Mouse (Mus musculus): ENCODE measurements around the gene Cyp4a12b.
"Not testable (repeated sequence)": the region's sequence is repeated elsewhere in the genome, so short reads cannot be mapped to it uniquely, and the experiment has no call there.

- TF ChIP-seq CTCF (IDR thresholded peaks at IDR 0.05; ENCODE audit: control insufficient read depth, insufficient read depth, insufficient read length); MAX (IDR thresholded peaks at IDR 0.05); USF1 (IDR thresholded peaks at IDR 0.05; ENCODE audit: low read depth): not testable (repeated sequence)
Observed at GRCm38 (mm10) chr4:115365624-115366023, 45.8 kb upstream of the Cyp4a12b start.
